Mouse (Mus musculus) naive thymus-derived CD4-positive, alpha-beta T cell, adult 2 months (primary cell): Measurements from ENCODE around the gene Runx1.

Experiments used
- DNase-seq: peaks from one replicate; pipeline ENCODE4 v3.0.0-alpha.2; 2011; ENCODE audit warnings: low read depth

Gene Runx1

DNA sequence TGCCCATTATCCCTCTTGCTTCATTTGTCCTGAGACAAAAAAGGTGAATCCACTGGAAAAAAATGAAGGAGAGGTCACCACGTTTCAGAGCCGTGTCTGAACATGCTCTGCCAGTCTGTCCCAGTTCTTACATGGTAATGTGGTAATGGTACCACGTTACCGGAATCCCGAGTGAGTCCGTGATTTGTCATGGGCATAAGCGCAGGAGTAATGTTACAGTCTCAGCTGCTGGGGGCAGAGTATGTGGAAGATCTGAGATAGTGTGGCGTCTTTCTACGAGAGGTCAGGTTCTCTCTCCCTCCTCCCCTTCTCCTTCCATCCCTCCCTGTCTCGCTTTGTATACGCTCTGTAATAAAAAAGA is 216.3 kb downstream of the Runx1 start:
- DNase-seq: no peak

DNA sequence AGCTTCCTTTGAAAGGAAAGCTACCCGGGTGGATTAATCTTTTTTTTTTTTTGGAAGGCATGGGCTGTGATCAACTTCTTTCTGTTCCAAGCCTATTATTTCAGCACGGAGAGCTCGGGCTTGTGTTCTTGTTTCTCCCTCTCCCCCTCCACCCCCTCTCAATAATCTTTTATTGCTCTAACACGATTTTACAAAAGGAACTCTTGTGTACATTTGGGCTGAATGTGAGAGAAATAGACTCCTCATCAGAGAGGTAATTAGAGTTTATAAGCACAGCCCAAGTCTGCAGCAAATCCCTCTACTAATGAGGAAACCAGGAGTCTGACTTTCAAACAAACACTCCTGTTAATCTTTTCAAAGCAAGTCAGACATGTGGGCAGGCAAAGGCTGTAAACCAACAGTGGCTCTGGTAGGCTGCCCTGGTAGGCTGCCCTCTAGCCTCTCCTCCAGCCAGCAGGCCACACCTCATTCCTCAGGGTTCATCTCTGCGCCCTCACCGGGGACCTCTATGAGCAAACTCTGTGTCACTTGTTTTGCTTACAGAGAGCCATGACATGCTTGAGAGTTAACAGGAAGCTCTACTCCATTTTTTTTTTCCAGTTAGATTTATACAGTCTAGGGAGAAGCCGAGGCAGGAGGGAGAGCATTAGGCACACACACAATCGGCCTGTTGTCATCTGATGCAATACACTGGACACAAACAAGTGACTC is 216.8 kb downstream of the Runx1 start:
- DNase-seq: no peak

DNA sequence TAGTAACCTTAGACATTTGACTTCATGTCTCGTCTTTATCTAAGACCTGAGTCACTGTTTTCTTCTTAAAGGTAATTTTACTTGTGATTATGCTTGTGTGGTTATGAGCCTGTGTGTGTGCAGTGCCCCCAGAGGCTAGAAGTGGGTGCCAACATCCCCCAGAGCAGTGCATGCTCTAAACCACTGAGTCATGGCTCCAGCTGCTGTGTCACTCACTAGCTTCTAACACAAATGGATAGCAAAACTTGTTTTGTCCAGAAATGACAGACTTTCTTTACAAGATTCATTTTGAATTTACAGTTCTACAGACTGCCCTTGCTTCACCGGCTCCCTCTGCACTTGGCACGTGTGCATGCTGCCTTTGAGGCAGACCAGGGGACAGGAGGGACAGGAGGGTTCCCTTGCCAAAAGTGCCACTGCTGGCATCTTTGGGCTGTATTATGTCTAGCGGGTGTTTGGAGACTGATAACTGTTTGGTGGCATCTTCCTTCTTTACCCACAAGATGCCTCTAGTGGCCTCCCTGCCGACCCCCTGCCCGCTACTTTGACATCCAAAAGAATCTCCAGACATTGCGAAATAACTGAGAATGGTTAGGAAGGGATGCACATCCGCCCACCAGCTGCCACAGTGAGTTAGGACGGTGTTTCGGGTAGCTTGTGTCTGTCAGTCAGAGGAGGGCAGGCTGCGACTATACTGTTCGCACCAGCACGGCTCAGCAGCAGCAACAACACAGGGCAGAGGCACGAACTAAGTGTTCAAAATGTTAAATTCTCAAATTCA is 217.6 kb downstream of the Runx1 start:
- DNase-seq: no peak

DNA sequence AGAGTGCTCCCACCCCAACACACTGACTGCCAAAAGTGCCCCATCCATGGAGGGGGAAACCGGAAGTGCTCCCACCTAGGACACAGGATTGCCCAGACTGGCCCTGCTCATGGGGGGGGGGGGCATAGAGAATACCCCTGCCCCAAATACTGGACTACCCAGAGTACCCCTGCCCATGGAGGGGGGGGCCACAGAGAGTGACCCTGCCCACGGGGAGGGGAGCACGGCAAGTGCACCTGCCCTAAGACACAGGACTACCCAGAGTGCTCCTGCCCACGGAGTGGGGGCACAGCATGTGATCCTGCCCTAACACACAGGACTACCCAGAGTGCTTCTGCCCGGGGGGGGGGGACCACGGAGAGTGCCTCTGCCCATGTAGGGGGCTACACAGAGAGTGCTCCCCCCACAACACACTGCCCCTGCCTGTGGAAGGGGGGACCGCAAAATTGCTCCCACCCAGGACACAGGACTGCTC is 219.4 kb downstream of the Runx1 start:
- DNase-seq: no peak

DNA sequence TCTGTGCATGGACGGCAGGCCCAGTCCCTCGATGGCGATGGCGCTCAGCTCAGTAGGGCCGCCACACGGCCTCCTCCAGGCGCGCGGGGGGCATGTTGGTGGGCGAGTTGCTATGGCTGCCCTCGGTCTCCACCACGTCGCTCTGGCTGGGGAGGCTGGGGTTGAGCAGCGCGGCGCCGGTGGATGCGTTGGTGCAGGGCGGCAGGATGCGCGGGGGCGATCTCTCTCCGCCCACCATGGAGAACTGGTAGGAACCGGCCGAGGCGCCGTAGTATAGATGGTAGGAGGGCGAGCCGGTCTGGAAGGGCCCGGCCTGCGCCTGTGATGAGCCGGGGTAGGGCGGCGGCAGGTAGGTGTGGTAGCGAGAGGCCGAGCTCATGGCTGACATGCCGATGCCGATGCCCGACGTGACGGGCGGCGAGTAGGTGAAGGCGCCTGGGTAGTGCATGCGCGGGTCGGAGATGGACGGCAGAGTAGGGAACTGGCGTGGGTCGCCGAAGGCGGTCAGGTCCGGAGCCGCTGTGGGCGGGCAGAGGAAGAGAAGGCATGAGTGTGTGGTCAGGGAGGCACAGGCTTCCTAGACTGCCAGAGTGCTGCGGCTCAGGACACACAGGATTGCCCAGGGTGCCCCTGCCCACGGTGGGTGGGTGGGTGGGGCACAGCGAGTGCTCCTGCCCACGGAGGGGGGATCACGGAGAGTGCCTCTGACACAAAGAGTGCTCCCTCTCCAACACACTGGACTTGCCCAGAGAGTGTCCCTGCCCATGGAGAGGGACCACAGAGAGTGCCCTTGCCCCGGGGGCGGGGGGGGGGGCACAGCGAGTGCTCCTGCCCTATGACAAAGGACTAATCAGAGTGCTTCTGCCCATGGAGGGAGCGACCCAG is 220.1 kb downstream of the Runx1 start:
- no peak for DNase-seq

DNA sequence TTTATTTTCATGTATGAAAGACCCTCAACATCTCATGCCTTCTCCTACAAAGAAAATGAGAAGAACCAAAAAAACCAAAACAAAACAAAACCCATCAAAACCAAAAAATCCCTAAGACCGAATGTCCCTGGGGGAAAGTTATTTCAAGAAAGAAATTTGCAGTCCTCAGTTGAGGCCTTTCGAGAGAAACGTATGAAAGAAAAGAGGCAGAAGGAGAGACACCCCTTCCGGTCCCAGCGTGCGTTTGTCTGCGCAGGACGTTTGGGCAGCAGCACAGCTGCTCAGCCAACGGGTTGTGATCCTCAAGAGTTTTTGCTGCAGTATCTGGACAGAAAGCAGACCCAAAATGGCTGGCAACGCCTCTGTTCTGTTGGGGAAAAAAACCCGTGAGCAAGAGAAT is 223.4 kb downstream of the Runx1 start:
- no peak for DNase-seq

DNA sequence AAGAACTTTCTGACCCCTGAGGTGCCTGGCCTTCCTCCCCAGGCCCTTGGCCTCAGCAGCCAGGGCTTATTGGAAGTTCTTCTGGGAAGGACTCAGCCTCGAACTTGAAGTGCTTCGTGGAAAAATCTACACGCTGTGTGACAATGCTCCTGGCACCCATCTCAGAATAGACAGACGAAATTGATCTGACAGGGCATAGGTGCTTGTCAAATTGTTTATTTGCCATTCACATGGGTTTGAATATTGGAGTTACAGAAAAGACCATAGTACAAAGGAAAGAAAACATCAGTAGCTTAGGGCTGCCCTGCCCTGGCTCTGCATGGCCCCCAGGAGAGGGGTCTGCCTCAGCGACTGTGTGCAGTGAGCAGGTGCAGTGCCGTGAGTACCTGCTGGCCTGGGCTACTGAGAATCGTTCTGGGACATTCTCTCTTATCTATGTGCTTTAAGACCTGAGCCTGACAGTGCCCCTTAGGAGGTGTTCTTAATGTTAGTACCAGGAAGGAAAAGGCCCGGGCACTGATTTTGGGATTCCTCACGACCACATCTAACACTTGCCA is 224.6 kb downstream of the Runx1 start:
- no peak for DNase-seq

DNA sequence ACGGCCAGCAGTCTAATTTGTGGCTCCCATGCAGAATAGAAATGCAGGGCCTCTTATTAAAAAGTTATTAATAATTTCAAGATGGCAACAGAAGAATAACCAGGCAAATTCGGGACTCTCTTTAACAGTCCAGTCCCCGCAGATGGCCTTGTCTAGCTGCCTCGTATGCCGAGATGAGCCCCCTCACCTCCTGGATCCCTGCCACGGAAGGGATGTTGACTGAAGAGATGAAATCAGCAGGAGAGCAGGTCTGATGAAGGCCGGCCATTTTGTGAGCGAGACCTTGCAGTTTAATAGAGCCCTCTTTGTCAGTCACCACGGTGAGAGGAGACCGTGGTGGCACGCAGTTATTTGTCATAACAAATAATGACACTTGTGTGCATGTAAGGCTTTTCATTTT is 226.5 kb downstream of the Runx1 start:
- no peak for DNase-seq

DNA sequence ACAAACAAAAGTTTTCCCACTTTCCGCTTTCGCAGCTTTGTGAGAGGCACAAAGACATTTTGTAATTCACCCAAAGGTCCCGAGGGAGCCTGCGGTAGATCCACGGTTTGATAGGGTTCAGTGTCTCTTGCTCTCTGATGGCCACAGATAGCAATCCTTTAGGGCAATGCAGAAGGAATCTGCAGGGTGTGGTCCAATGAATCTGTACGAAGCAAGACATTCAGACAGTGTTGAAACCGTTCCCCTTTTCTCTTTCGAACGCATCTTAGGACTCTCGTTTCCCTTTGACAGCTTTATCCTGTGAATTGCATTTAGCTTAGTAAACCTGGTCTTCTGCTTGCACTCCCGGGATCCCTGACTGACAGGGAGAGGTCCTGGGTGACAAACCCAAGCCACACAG is 228.3 kb downstream of the Runx1 start:
- DNase-seq: no peak

DNA sequence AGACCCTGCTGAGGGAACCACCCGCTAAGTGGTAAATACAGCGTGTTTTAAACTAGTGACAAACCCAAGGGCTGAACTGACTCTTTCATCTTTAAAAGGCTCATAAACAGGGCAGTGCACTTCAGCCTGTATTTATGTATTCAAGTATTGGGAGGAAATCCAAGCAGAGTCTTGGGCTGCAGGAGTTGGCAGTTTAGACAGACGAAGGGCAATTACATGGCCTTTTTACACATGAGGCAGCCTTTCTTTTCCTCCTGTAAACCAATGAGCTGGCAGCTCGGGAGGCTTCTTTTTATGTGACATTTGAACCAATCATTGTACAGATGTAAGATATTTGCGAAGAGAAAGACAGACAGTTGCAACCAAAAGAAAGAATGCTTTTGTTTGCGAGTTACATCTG is 233.7 kb downstream of the Runx1 start:
- DNase-seq: no peak

DNA sequence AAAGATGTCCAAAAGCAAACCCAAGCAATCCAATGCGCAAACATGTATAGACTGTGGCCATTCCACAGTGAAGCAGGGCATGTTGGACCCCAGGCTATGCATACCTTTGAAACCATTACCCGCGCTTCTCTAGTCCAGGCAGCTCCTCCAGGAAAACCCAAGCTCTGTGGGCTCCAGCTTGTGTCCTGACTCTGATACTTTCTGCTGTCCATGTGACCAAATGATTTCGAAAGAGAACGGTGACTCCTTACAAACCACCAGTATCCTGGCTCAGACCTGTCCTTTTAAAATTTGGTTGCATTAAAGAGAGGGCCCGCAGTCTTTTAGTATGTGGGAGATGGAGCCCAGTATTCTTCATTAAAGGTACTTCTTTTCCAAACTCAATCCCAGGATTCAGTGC is 234.2 kb downstream of the Runx1 start:
- no peak for DNase-seq

DNA sequence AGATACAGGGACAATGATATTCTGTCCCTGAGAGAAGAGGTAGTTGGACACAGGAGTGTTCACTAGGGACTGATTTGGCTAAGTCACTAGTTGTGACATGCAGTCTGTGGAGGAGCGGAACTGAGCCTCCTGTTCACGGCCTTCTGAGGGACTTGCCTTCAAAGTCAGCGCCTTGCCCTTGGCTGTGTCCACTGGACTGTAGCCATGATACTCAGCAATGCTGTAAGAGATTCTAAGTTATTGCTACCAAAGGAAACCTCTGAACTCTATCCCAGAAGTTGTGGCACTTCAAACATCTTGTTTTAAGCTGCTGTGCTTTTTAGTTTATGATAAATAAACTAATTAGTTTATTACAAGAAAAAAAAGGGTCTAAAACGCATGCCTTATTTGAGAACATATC is 238.1 kb downstream of the Runx1 start:
- no peak for DNase-seq

DNA sequence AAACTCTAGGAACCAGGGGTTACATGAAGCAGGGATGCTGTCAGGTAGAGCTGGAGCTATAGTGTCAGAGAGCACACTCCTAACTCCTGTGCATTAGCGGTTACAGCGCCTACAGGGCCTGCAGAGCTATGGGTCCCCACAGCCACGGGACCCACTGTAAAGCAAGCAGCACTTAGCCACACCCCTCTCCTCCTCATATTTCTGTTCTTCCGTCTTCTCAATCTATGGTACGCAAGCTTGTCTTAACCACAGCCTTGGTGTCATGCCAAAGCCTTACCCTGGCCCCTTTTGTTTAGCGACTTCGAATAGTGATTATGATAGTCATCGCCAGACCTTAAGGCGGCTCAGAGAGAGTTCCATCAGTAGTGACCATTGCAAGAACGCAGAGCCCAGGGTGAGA is 244.2 kb downstream of the Runx1 start:
- peak; percentile 19 for DNase-seq

DNA sequence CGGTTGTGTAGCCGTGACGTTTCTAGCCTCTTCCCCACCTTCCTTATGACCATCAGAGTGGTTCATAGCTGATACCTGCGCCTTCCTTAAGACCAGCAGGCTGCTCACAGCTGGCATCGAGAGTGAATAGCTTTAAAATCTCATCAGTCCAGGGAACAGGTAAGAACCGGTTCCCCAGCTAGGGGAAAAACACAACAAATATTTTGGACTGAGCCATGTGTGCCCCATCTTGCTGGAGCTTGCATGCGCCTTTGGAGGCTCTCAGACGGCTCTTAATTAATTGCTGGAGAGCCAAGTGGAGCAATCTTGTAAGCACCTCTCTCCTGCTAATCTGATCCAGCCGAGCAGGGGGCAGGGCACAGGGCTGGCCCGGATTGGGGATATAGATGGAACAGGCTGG is 245.0 kb downstream of the Runx1 start:
- no peak for DNase-seq

DNA sequence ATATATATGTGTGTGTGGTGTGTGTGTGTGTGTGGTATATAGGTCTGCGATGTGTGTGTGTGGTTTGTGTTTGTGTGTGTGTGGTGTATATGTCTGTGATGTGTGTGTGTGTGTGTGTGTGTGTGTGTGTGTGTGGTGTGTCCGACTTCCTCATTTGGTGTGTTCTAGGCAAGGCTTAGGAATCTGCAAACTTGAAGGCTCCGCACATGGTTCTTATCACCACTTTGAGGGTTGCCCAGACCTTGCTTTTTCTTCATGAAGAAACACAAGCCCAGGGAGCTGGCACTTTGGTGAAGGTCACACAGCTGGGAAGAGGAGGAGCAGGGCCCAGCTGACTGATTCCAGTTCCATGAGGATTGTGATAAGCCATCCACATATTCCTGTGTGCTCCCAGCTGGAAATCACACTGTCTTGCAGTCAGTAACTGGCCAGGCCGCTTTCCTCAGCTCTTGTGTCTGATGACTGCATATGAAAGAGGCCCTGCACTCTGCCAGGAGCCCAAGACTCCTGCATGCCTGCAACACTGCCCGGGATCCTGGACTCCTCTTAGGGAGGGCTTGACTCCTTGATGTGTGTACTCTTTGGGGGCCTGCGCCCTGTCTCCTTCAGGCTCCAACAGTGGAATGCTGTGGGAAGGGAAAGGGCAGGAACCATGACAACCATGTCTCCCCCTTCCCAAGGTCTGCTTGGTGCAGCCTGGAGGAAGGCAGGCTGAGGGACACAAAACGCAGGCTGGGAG is 246.9 kb downstream of the Runx1 start:
- no peak for DNase-seq

DNA sequence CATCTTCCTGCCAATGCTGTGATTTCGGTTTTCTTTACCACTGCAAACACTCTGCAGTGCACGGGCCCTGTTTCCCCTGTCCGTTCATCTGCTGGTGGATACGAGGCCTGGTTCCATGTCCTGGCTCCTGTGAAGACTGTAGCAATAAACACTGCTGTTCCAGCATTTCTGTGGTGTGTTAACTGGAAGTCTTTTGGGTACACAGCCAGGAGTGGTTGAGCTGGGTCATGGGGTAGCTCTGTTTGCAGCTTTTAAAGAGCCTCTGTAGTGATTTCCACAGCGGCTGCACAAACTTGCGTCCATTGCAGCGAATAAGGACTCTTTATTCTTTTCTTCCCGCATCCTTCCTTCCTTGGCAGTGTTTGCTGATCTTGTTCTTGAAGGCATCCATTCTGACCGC is 248.6 kb downstream of the Runx1 start:
- DNase-seq: no peak

DNA sequence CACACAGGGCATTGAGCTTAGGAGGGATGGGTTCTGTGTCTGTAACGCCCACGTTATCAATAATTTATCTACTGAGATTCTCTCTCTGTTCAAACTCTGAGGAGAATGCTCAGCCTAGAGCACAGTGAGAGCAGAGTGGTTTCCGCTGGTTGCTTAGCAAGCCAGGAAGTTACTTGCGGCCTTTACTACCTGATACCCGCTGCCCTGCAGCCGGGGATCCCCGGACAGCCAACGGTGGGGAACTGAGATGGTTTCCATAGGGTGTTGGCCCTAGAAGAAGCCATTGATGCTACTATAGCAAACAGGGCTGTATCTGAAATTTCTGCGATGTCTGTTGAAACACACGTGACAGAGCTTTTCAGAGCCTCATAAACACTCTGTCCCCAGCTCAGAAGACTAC is 250.2 kb downstream of the Runx1 start:
- DNase-seq: peak; percentile 42

DNA sequence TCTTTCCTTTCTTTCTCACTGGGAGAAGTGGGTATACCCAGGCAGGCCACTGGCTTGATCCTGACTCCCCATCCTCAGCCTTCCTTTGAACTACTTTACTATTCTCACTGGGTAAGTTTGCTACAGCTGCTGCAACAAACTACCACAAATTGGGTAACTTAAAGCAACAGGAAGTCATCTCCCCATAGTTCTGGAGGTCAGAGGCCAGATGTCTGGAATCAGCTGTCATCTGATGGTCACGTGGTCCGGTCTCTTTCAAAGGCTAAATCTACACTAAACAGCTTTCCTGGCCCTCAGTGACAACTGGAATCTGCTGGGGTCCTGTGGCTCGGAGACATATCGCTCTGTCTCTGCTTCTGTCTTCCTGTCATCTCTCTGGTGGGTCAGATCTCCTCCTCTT is 252.8 kb downstream of the Runx1 start:
- no peak for DNase-seq

DNA sequence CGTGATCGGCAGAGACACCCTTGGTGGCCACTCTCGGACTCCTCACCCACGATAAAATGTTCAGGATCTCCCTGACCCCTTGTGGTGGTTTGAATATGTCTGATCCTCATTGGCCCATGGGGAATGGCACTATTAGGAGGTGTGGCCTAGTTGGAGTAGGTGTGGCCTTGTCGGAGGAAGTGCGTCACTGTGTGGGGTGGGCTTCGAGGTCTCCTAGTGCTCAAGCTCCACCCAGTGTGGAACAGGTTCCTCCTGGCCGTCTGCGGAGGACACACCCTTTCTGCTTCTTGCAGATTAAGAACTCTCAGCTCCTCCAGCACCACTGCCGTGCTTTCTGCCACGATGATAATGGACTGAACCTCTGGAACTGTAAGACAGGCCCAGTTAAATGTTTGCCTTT is 254.7 kb downstream of the Runx1 start:
- no peak for DNase-seq

DNA sequence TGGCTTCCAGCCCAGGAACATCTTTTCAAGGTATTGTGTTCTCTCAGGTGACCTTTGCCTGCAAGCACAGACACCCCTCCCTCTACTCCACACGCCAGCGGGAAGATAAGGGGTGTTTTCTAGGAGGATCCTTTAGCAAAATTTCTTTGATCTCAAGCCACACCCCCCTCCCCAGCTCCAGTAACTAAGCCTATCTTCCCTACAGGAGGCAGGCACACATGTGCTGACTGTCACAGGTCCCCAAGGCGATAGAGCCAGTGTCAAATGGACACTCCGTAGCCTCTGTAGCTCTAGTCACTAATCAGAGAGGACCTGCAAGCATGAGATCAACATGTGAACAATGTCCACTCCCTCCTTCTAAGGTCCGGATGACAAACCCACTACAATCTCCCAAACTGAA is 259.8 kb downstream of the Runx1 start:
- no peak for DNase-seq

DNA sequence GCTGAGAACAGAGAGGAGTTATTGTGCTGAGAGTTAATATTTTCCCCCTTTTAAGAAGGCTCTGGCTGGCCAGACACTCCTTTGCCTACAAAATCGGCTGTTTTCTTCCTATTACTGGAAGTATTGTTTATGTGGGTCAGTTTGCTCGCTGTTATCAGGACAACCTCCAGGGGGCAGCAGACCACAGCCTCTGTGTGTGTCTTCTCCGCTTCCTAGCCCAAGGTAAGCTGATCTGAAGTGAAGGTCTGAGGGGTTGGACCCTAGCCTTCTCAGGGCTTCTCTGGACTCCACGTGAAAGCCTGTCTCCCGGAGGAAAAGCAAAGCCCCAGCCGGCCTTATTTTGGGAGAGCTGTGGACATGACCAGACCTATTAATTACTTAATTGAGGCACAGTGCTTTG is 260.2 kb downstream of the Runx1 start:
- DNase-seq: peak; percentile 89

DNA sequence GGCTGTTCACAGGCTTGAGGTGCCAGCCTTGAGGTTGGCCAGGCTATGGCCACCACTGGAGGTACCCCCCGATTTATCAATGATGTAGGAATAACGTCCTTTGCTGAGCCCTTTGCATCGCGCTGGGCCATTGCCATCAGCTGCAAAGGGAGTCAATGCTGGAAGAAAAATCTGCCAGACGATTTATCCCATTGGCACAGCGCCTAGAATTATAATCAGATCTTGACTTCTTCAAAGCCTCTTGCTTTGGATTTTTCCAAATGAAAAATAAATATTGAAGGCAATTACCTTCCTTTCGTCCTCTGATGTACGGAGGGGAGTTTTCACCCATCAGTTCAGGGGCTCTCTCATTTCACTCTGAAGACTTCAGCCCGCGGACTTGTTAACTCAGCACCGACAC is 260.7 kb downstream of the Runx1 start:
- DNase-seq: no peak
